Mouse (Mus musculus): ENCODE results near the gene D7Ertd443e. TPM values are rescaled to one million over a fixed set of nuclear protein-coding genes. Genes with fewer than 3 reads are reported as not detected.

D7Ertd443e gene
- polyA plus RNA-seq, 1 experiment from 2014 or later = 0.27 TPM

GRCm38 (mm10) chr7:134238863-134239262 lies 146.6 kb downstream of the D7Ertd443e start:
- no peak overlapping the region for H3K9ac ChIP-seq (ENCODE audit: low read length)
- no peak overlapping the region for H3K4me3 ChIP-seq (replicated peaks; ENCODE audit: low read length)
- no peaks in the 10 kb centered on the region for H3K4me1 ChIP-seq (ENCODE audit: control insufficient read depth, insufficient read depth, low read length)
- no peaks in the 10 kb centered on the region for H3K36me3 ChIP-seq (ENCODE audit: control insufficient read depth, insufficient read depth, low read length)
- 91% methylated on average over 3 of the region's 3 CpGs for WGBS
- no peaks in the 10 kb centered on the region for H3K27me3 ChIP-seq (ENCODE audit: control insufficient read depth, insufficient read depth, low read length)
- no peak for ATAC-seq (ENCODE audit: insufficient read depth, low FRiP score)
- H3K4me2 ChIP-seq (ENCODE audit: low read depth, low read length) = no peak overlapping the region
- H3K9me3 ChIP-seq (replicated peaks; ENCODE audit: control insufficient read depth, low read length) = no peaks in the 10 kb centered on the region
- no peak overlapping the region for H3K27ac ChIP-seq (ENCODE audit: low read length)

GRCm38 (mm10) chr7:134237356-134237755 lies 148.1 kb downstream of the D7Ertd443e start:
- no peak overlapping the region for H3K9ac ChIP-seq (ENCODE audit: low read length)
- WGBS = 62% methylated on average over 2 of the region's 2 CpGs
- no peaks in the 10 kb centered on the region for H3K36me3 ChIP-seq (ENCODE audit: control insufficient read depth, insufficient read depth, low read length)
- no peaks in the 10 kb centered on the region for H3K27me3 ChIP-seq (ENCODE audit: control insufficient read depth, insufficient read depth, low read length)
- H3K4me3 ChIP-seq (replicated peaks; ENCODE audit: low read length) = no peak overlapping the region
- H3K9me3 ChIP-seq (replicated peaks; ENCODE audit: control insufficient read depth, low read length) = no peaks in the 10 kb centered on the region
- no peaks in the 10 kb centered on the region for H3K4me1 ChIP-seq (ENCODE audit: control insufficient read depth, insufficient read depth, low read length)
- no peak for ATAC-seq (ENCODE audit: insufficient read depth, low FRiP score)
- no peak overlapping the region for H3K27ac ChIP-seq (ENCODE audit: low read length)
- H3K4me2 ChIP-seq (ENCODE audit: low read depth, low read length) = no peak overlapping the region

GRCm38 (mm10) chr7:134236727-134237126 lies 148.7 kb downstream of the D7Ertd443e start:
- no peak overlapping the region for H3K9ac ChIP-seq (ENCODE audit: low read length)
- no peak for ATAC-seq (ENCODE audit: insufficient read depth, low FRiP score)
- H3K4me1 ChIP-seq (ENCODE audit: control insufficient read depth, insufficient read depth, low read length) = no peaks in the 10 kb centered on the region
- H3K4me3 ChIP-seq (replicated peaks; ENCODE audit: low read length) = no peak overlapping the region
- H3K36me3 ChIP-seq (ENCODE audit: control insufficient read depth, insufficient read depth, low read length) = no peaks in the 10 kb centered on the region
- no peaks in the 10 kb centered on the region for H3K27me3 ChIP-seq (ENCODE audit: control insufficient read depth, insufficient read depth, low read length)
- no peak overlapping the region for H3K27ac ChIP-seq (ENCODE audit: low read length)
- no peaks in the 10 kb centered on the region for H3K9me3 ChIP-seq (replicated peaks; ENCODE audit: control insufficient read depth, low read length)
- H3K4me2 ChIP-seq (ENCODE audit: low read depth, low read length) = no peak overlapping the region

GRCm38 (mm10) chr7:134235552-134235951 lies 149.9 kb downstream of the D7Ertd443e start:
- Histone ChIP-seq H3K9ac (ENCODE audit: low read length) (no peak overlapping the region), H3K4me2 (ENCODE audit: low read depth, low read length) (no peak overlapping the region), H3K36me3 (ENCODE audit: control insufficient read depth, insufficient read depth, low read length) (no peaks in the 10 kb centered on the region), H3K9me3 (replicated peaks; ENCODE audit: control insufficient read depth, low read length) (no peaks in the 10 kb centered on the region), H3K27me3 (ENCODE audit: control insufficient read depth, insufficient read depth, low read length) (no peaks in the 10 kb centered on the region), H3K4me3 (replicated peaks; ENCODE audit: low read length) (no peak overlapping the region), H3K4me1 (ENCODE audit: control insufficient read depth, insufficient read depth, low read length) (no peaks in the 10 kb centered on the region), H3K27ac (ENCODE audit: low read length) (no peak overlapping the region)
- no peak for ATAC-seq (ENCODE audit: insufficient read depth, low FRiP score)
- 63% methylated on average over 2 of the region's 2 CpGs for WGBS

- no peak within 1 kb of the TSS for H3K27ac ChIP-seq (ENCODE audit: low read length)
- 70% methylated on average over 14 of the region's 14 CpGs for WGBS
- ATAC-seq (ENCODE audit: insufficient read depth, low FRiP score) = no peak
- H3K36me3 ChIP-seq (ENCODE audit: control insufficient read depth, insufficient read depth, low read length) = no peaks in the 10 kb centered on the region
- no peak within 1 kb of the TSS for H3K4me3 ChIP-seq (replicated peaks; ENCODE audit: low read length)
- H3K4me2 ChIP-seq (ENCODE audit: low read depth, low read length) = no peak within 1 kb of the TSS
- no peaks in the 10 kb centered on the region for H3K27me3 ChIP-seq (ENCODE audit: control insufficient read depth, insufficient read depth, low read length)
- peaks cover 8% of the 10 kb centered on the region; the same call in 1 of the 2 replicates for H3K4me1 ChIP-seq (ENCODE audit: control insufficient read depth, insufficient read depth, low read length)
- H3K9ac ChIP-seq (ENCODE audit: low read length) = no peak within 1 kb of the TSS
- H3K9me3 ChIP-seq (replicated peaks; ENCODE audit: control insufficient read depth, low read length) = no peaks in the 10 kb centered on the region
Measured at GRCm38 (mm10) chr7:134231378-134232346, 153.8 kb downstream of the D7Ertd443e start, which contains the start of gene Adam12. Gene Adam12, minus strand, starts transcription at chr7:134232146.

GRCm38 (mm10) chr7:134230708-134231107 lies 154.8 kb downstream of the D7Ertd443e start:
- Histone ChIP-seq H3K36me3 (ENCODE audit: control insufficient read depth, insufficient read depth, low read length) (no peaks in the 10 kb centered on the region), H3K4me3 (replicated peaks; ENCODE audit: low read length) (no peak overlapping the region), H3K4me2 (ENCODE audit: low read depth, low read length) (no peak overlapping the region), H3K27me3 (ENCODE audit: control insufficient read depth, insufficient read depth, low read length) (peaks cover 6% of the 10 kb centered on the region; the same call in 1 of the 2 replicates), H3K9me3 (replicated peaks; ENCODE audit: control insufficient read depth, low read length) (no peaks in the 10 kb centered on the region), H3K9ac (ENCODE audit: low read length) (no peak overlapping the region), H3K4me1 (ENCODE audit: control insufficient read depth, insufficient read depth, low read length) (peaks cover 8% of the 10 kb centered on the region; the same call in 1 of the 2 replicates), H3K27ac (ENCODE audit: low read length) (no peak overlapping the region)
- ATAC-seq (ENCODE audit: insufficient read depth, low FRiP score) = no peak
- 72% methylated on average over 3 of the region's 3 CpGs for WGBS

- H3K9ac ChIP-seq (ENCODE audit: low read length) = no peak overlapping the region
- no peak for ATAC-seq (ENCODE audit: insufficient read depth, low FRiP score)
- H3K27me3 ChIP-seq (ENCODE audit: control insufficient read depth, insufficient read depth, low read length) = peaks cover 12% of the 10 kb centered on the region; the same call in 1 of the 2 replicates
- 53% methylated on average over 2 of the region's 2 CpGs for WGBS
- H3K4me2 ChIP-seq (ENCODE audit: low read depth, low read length) = no peak overlapping the region
- H3K4me1 ChIP-seq (ENCODE audit: control insufficient read depth, insufficient read depth, low read length) = peaks cover 8% of the 10 kb centered on the region; the same call in 1 of the 2 replicates
- H3K9me3 ChIP-seq (replicated peaks; ENCODE audit: control insufficient read depth, low read length) = no peaks in the 10 kb centered on the region
- no peak overlapping the region for H3K4me3 ChIP-seq (replicated peaks; ENCODE audit: low read length)
- no peak overlapping the region for H3K27ac ChIP-seq (ENCODE audit: low read length)
- no peaks in the 10 kb centered on the region for H3K36me3 ChIP-seq (ENCODE audit: control insufficient read depth, insufficient read depth, low read length)
Measured at GRCm38 (mm10) chr7:134229899-134230298, 155.6 kb downstream of the D7Ertd443e start.

GRCm38 (mm10) chr7:134227773-134228455 lies 157.5 kb downstream of the D7Ertd443e start:
- Histone ChIP-seq H3K9me3 (replicated peaks; ENCODE audit: control insufficient read depth, low read length) (no peaks in the 10 kb centered on the region), H3K9ac (ENCODE audit: low read length) (no peak overlapping the region), H3K4me3 (replicated peaks; ENCODE audit: low read length) (no peak overlapping the region), H3K4me1 (ENCODE audit: control insufficient read depth, insufficient read depth, low read length) (peaks cover 8% of the 10 kb centered on the region; the same call in 1 of the 2 replicates), H3K36me3 (ENCODE audit: control insufficient read depth, insufficient read depth, low read length) (no peaks in the 10 kb centered on the region), H3K27ac (ENCODE audit: low read length) (no peak overlapping the region), H3K4me2 (ENCODE audit: low read depth, low read length) (no peak overlapping the region), H3K27me3 (ENCODE audit: control insufficient read depth, insufficient read depth, low read length) (peaks cover 19% of the 10 kb centered on the region; the same call in 1 of the 2 replicates)
- 36% methylated on average over 13 of the region's 13 CpGs for WGBS
- ATAC-seq (ENCODE audit: insufficient read depth, low FRiP score) = no peak

- peaks cover 8% of the 10 kb centered on the region; the same call in 1 of the 2 replicates for H3K4me1 ChIP-seq (ENCODE audit: control insufficient read depth, insufficient read depth, low read length)
- no peaks in the 10 kb centered on the region for H3K9me3 ChIP-seq (replicated peaks; ENCODE audit: control insufficient read depth, low read length)
- H3K27ac ChIP-seq (ENCODE audit: low read length) = no peak overlapping the region
- ATAC-seq (ENCODE audit: insufficient read depth, low FRiP score) = no peak
- peaks cover 19% of the 10 kb centered on the region; the same call in 1 of the 2 replicates for H3K27me3 ChIP-seq (ENCODE audit: control insufficient read depth, insufficient read depth, low read length)
- no peak overlapping the region for H3K4me3 ChIP-seq (replicated peaks; ENCODE audit: low read length)
- H3K36me3 ChIP-seq (ENCODE audit: control insufficient read depth, insufficient read depth, low read length) = no peaks in the 10 kb centered on the region
- WGBS = 68% methylated on average over 4 of the region's 4 CpGs
- no peak overlapping the region for H3K4me2 ChIP-seq (ENCODE audit: low read depth, low read length)
- H3K9ac ChIP-seq (ENCODE audit: low read length) = no peak overlapping the region
Measured at GRCm38 (mm10) chr7:134227101-134227500, 158.4 kb downstream of the D7Ertd443e start.
